ENCODE assay signal across 8 mouse cellular contexts in genomic region chr11:72737517-72737916, GRCm38 (mm10). TPM values are rescaled to one million over a fixed set of nuclear protein-coding genes. Genes with fewer than 3 reads are reported as not detected.
DNase-seq lines count a peak whose midpoint lies in the region; ATAC-seq and TF ChIP-seq lines count a peak whose summit lies in the region.
"Not testable (repeated sequence)": the region's sequence is repeated elsewhere in the genome, so short reads cannot be mapped to it uniquely, and the experiment has no call there.

No protein-coding gene starts in this region.

- TF ChIP-seq CTCF in MEL (IDR thresholded peaks at IDR 0.05 in 2 of 3, conservative IDR thresholded peaks at IDR 0.05 in 1 of 3; ENCODE audit: control insufficient read depth in 1 of 3, insufficient read depth in 1 of 3, low read depth in 2 of 3, low read length in 3 of 3, poor library complexity in 1 of 3, severe bottlenecking in 1 of 3) = peak; percentile 29 to 63 (median 59); a peak in 5 of 6 replicates
- peak; percentile 39; the same call in 1 of the 2 replicates for TF ChIP-seq CTCF in brain, embryonic 14.5 days (IDR thresholded peaks at IDR 0.05; ENCODE audit: borderline replicate concordance, extremely low read depth, insufficient read depth, insufficient read length)
- peak; percentile 37; the same call in 1 of the 2 replicates for TF ChIP-seq CTCF in heart, postnatal 0 days (IDR thresholded peaks at IDR 0.05; ENCODE audit: low read depth)
- TF ChIP-seq CTCF in midbrain, postnatal 0 days (IDR thresholded peaks at IDR 0.05) = peak; percentile 63

- TF ChIP-seq POLR2A in MEL (IDR thresholded peaks at IDR 0.05; ENCODE audit: control insufficient read depth in 1 of 2, insufficient read depth in 1 of 2, low read depth in 1 of 2, low read length in 2 of 2, poor library complexity in 1 of 2); brain, embryonic 14.5 days (IDR thresholded peaks at IDR 0.05; ENCODE audit: borderline replicate concordance, extremely low read depth, insufficient read depth, insufficient read length, poor library complexity, severe bottlenecking): not testable (repeated sequence)

- peak; percentile 48 for TF ChIP-seq RAD21 in MEL (IDR thresholded peaks at IDR 0.05; ENCODE audit: low read depth, low read length)

- H3K9ac ChIP-seq in MEL (ENCODE audit: control insufficient read depth, low read depth, low read length, poor library complexity, severe bottlenecking); heart, postnatal 0 days (replicated peaks; ENCODE audit: low read depth, low read length); midbrain, postnatal 0 days (replicated peaks; ENCODE audit: low read length, poor library complexity, severe bottlenecking): not testable (repeated sequence)

- not testable (repeated sequence) for H3K4me2 ChIP-seq in heart, postnatal 0 days (ENCODE audit: low read depth, low read length); midbrain, postnatal 0 days (ENCODE audit: low read depth, low read length, poor library complexity, severe bottlenecking)

- H3K4me1 ChIP-seq in MEL (ENCODE audit: control insufficient read depth in 1 of 2, insufficient read depth in 2 of 2, low read length in 2 of 2); heart, postnatal 0 days (ENCODE audit: control insufficient read depth, insufficient read depth); midbrain, postnatal 0 days (ENCODE audit: insufficient read depth, low read length): not testable (repeated sequence)

- ATAC-seq in heart, postnatal 0 days (ENCODE audit: insufficient read depth, low read depth); midbrain, postnatal 0 days (ENCODE audit: low FRiP score): not testable (repeated sequence)

- not testable (repeated sequence) for H3K9me3 ChIP-seq in MEL (replicated peaks; ENCODE audit: insufficient read depth, low read length); heart, postnatal 0 days (replicated peaks; ENCODE audit: control insufficient read depth, low read length); midbrain, postnatal 0 days (ENCODE audit: low read length)

- DNase-seq in A20 (ENCODE audit: low read depth, low spot score) (peak; percentile 39), MEL (ENCODE audit: low read depth, low spot score) (peak; percentile 56), liver (peak; percentile 28)
- peak; percentile 17 for DNase-seq in brain, embryonic 14.5 days (ENCODE audit: low read depth)
- DNase-seq in cerebellum, postnatal 36 days = peak; percentile 12 to 18
- DNase-seq in heart, postnatal 0 days (ENCODE audit: low spot score) = not testable (repeated sequence)
- DNase-seq in midbrain, postnatal 0 days (ENCODE audit: low spot score) = peak; percentile 10
- DNase-seq in thymus, postnatal 0 days (ENCODE audit: low spot score) = peak; percentile 23

- H3K79me2 ChIP-seq in MEL (ENCODE audit: control insufficient read depth, insufficient read depth, low read length, poor library complexity) = not testable (repeated sequence)

- peaks cover 26 to 60% of the 10 kb centered on the region in 2 experiments for H3K36me3 ChIP-seq in MEL (ENCODE audit: control insufficient read depth in 1 of 2, insufficient read depth in 2 of 2, low read length in 2 of 2)
- H3K36me3 ChIP-seq in heart, postnatal 0 days (replicated peaks; ENCODE audit: control insufficient read depth, insufficient read depth, low read length) = peaks cover 56% of the 10 kb centered on the region
- H3K36me3 ChIP-seq in midbrain, postnatal 0 days (ENCODE audit: insufficient read depth, low read length) = peaks cover 29% of the 10 kb centered on the region

- not testable (repeated sequence) for H3K4me3 ChIP-seq in MEL (ENCODE audit: control insufficient read depth in 1 of 2, insufficient read depth in 1 of 2, low read depth in 2 of 2, low read length in 2 of 2); heart, postnatal 0 days (ENCODE audit: low read depth, low read length); midbrain, postnatal 0 days (ENCODE audit: low read depth, low read length)

- H3K27me3 ChIP-seq in MEL (ENCODE audit: control insufficient read depth in 1 of 2, insufficient read depth in 2 of 2, low read length in 2 of 2); heart, postnatal 0 days (ENCODE audit: control insufficient read depth, insufficient read depth, low read length); midbrain, postnatal 0 days (ENCODE audit: insufficient read depth, low read length): not testable (repeated sequence)

- not testable (repeated sequence) for H3K27ac ChIP-seq in MEL (ENCODE audit: control insufficient read depth, low read depth, low read length); heart, postnatal 0 days (ENCODE audit: low read depth); midbrain, postnatal 0 days (ENCODE audit: low read depth, low read length)

- 93% methylated on average over 5 of the region's 5 CpGs for WGBS in heart, postnatal 0 days
- WGBS in midbrain, postnatal 0 days = 90% methylated on average over 5 of the region's 5 CpGs

- not testable (repeated sequence) for TF ChIP-seq EP300 in MEL (IDR thresholded peaks at IDR 0.05; ENCODE audit: low read depth in 1 of 2, low read length in 2 of 2); heart, postnatal 0 days (IDR thresholded peaks at IDR 0.05; ENCODE audit: low read depth)

TF ChIP-seq in MEL, 35 proteins besides CTCF, POLR2A, EP300 and RAD21:
- TF ChIP-seq SMC3 (IDR thresholded peaks at IDR 0.05; ENCODE audit: low read depth, low read length) (peak; percentile 64), POLR2AphosphoS5 (IDR thresholded peaks at IDR 0.05; ENCODE audit: borderline replicate concordance, low read depth, low read length) (0 out of 2 replicates have a peak, but pooled peaks have one; percentile 7)

RNA-seq across cellular contexts. Expression of gene Ankfy1, which starts 47.7 kb away (rescaled TPM):
- total RNA-seq in MEL (2012; rRNA removed) = 148 and 175 TPM in 2 replicates
- 100 to 1,000 TPM in 1 of 2 experiments, 10 to 100 TPM in 1; 60.6 to 153 TPM for polyA plus RNA-seq in MEL (2012; ENCODE audit: insufficient read depth in 1 of 2, insufficient read length in 2 of 2, low read depth in 1 of 2, low replicate concordance in 2 of 2, missing spikeins in 1 of 2)
- polyA plus RNA-seq in brain, embryonic 14.5 days (2012; rRNA removed) = 44.7 and 50.3 TPM in 2 replicates
- total RNA-seq in heart, postnatal 0 days (2014; rRNA removed; ENCODE audit: low replicate concordance) = 27.4 and 31.0 TPM in 2 replicates
- 6.3 and 7.6 TPM in 2 replicates for polyA plus RNA-seq in heart, postnatal 0 days (2015; fragmentation: Nextera tagmentation; extraction: Ambion mirVana)
- 48.1 and 66.8 TPM in 2 replicates for total RNA-seq in midbrain, postnatal 0 days (2014; rRNA removed)
- polyA plus RNA-seq in midbrain, postnatal 0 days (2015; fragmentation: Nextera tagmentation; extraction: Ambion mirVana) = 15.6 and 19.6 TPM in 2 replicates
- polyA plus RNA-seq in thymus, postnatal 0 days (2015; fragmentation: Nextera tagmentation; extraction: Ambion mirVana) = 11.4 and 12.5 TPM in 2 replicates

RNA-seq across cellular contexts. Expression of gene Cyb5d2, which starts 58.4 kb away (rescaled TPM):
- total RNA-seq in MEL (2012; rRNA removed) = 5.9 and 7.2 TPM in 2 replicates
- 1 to 10 TPM in 1 of 2 experiments, not detected in 1; 4.6 TPM for polyA plus RNA-seq in MEL (2012; ENCODE audit: insufficient read depth in 1 of 2, insufficient read length in 2 of 2, low read depth in 1 of 2, low replicate concordance in 2 of 2, missing spikeins in 1 of 2)
- 5.6 and 5.7 TPM in 2 replicates for polyA plus RNA-seq in brain, embryonic 14.5 days (2012; rRNA removed)
- total RNA-seq in heart, postnatal 0 days (2014; rRNA removed; ENCODE audit: low replicate concordance) = 5.2 and 10.2 TPM in 2 replicates
- polyA plus RNA-seq in heart, postnatal 0 days (2015; fragmentation: Nextera tagmentation; extraction: Ambion mirVana) = 7.3 and 9.1 TPM in 2 replicates
- 9.6 and 9.9 TPM in 2 replicates for total RNA-seq in midbrain, postnatal 0 days (2014; rRNA removed)
- polyA plus RNA-seq in midbrain, postnatal 0 days (2015; fragmentation: Nextera tagmentation; extraction: Ambion mirVana) = 6.8 and 8.1 TPM in 2 replicates
- 5.4 and 6.0 TPM in 2 replicates for polyA plus RNA-seq in thymus, postnatal 0 days (2015; fragmentation: Nextera tagmentation; extraction: Ambion mirVana)

RNA-seq across cellular contexts. Expression of gene Zzef1, which starts 58.5 kb away (rescaled TPM):
- 11.8 and 13.3 TPM in 2 replicates for total RNA-seq in MEL (2012; rRNA removed)
- 10 to 100 TPM in 1 of 2 experiments, not detected in 1; 17.6 TPM for polyA plus RNA-seq in MEL (2012; ENCODE audit: insufficient read depth in 1 of 2, insufficient read length in 2 of 2, low read depth in 1 of 2, low replicate concordance in 2 of 2, missing spikeins in 1 of 2)
- polyA plus RNA-seq in brain, embryonic 14.5 days (2012; rRNA removed) = 28.4 and 38.1 TPM in 2 replicates
- total RNA-seq in heart, postnatal 0 days (2014; rRNA removed; ENCODE audit: low replicate concordance) = 23.5 and 43.2 TPM in 2 replicates
- 5.2 and 5.3 TPM in 2 replicates for polyA plus RNA-seq in heart, postnatal 0 days (2015; fragmentation: Nextera tagmentation; extraction: Ambion mirVana)
- 39.7 and 41.8 TPM in 2 replicates for total RNA-seq in midbrain, postnatal 0 days (2014; rRNA removed)
- polyA plus RNA-seq in midbrain, postnatal 0 days (2015; fragmentation: Nextera tagmentation; extraction: Ambion mirVana) = 9.1 and 10.0 TPM in 2 replicates
- 10.4 and 14.9 TPM in 2 replicates for polyA plus RNA-seq in thymus, postnatal 0 days (2015; fragmentation: Nextera tagmentation; extraction: Ambion mirVana)
